8 mouse cellular contexts compared by ENCODE assay signal in genomic region chr13:97240965-97241786, GRCm38 (mm10). TPM values are rescaled to one million over a fixed set of nuclear protein-coding genes. Genes with fewer than 3 reads are reported as not detected.
DNase-seq lines count a peak whose midpoint lies in the region; ATAC-seq lines count a peak whose summit lies in the region.

Enc1 (plus strand) TSS chr13:97241105.

- peak; percentile 92 for DNase-seq in R1 (ENCODE audit: low read depth, low spot score)
- peak; percentile 81 to 87 for DNase-seq in cerebellum, postnatal 10 days
- peak; percentile 77 to 87 for DNase-seq in frontal cortex, postnatal 14 days (ENCODE audit: low spot score in 2 of 2)
- DNase-seq in layer of hippocampus, postnatal 14 days (ENCODE audit: low spot score in 2 of 2): peak in 1 of 2 experiments; percentile 93
- peak; percentile 92 for DNase-seq in lung, postnatal 14 days
- DNase-seq in retina, embryonic 14.5 days (ENCODE audit: low spot score): peak; percentile 96
- DNase-seq in thymus, postnatal 36 days: peak; percentile 94 to 95

- peaks cover 54% of the 10 kb centered on the region for H3K4me1 ChIP-seq in hindbrain, embryonic 12.5 days

- peak within 1 kb of the TSS; percentile 78 for H3K4me2 ChIP-seq in hindbrain, embryonic 12.5 days (replicated peaks)

- peak within 1 kb of the TSS; percentile 94 for H3K27ac ChIP-seq in hindbrain, embryonic 12.5 days

- H3K27me3 ChIP-seq in hindbrain, embryonic 12.5 days: no peaks in the 10 kb centered on the region

- peak within 1 kb of the TSS; percentile 85 for H3K4me3 ChIP-seq in hindbrain, embryonic 12.5 days

- H3K9me3 ChIP-seq in hindbrain, embryonic 12.5 days (replicated peaks): no peaks in the 10 kb centered on the region

- peak within 1 kb of the TSS; percentile 88 for H3K9ac ChIP-seq in hindbrain, embryonic 12.5 days

- ATAC-seq in hindbrain, embryonic 12.5 days (ENCODE audit: low FRiP score): peak; percentile 89

- peaks cover 14% of the 10 kb centered on the region for H3K36me3 ChIP-seq in hindbrain, embryonic 12.5 days

- WGBS in hindbrain, embryonic 12.5 days: under 1% methylated on average over 89 of the region's 89 CpGs

RNA-seq across cellular contexts. Expression of gene Enc1, which starts in this region (rescaled TPM):
- 28.8 and 29.1 TPM in 2 replicates for polyA plus RNA-seq in hindbrain, embryonic 12.5 days (2016; fragmentation: Nextera tagmentation; extraction: Ambion mirVana)
- total RNA-seq in layer of hippocampus, postnatal 14 days (2021): 100 to 1,000 TPM; 582 to 626 TPM
